Mouse (Mus musculus): ENCODE results near the gene Ccrl2. TPM values are rescaled to one million over a fixed set of nuclear protein-coding genes. Genes with fewer than 3 reads are reported as not detected.

Ccrl2 gene
- total and polyA plus RNA-seq, 3 experiments: 0.78 to 44.7 (median 20.9) TPM

GRCm38 (mm10) chr9:111057544-111058370 lies 438 bp upstream of the Ccrl2 start:
- no peaks in the 10 kb centered on the region for H3K9me3 ChIP-seq (replicated peaks)
- ATAC-seq (ENCODE audit: extremely low read depth, insufficient number of reproducible peaks, low FRiP score, poor library complexity, severe bottlenecking) (no peak), DNase-seq (ENCODE audit: low spot score) (no peak)
- TF ChIP-seq GATA2 (IDR thresholded peaks at IDR 0.05; ENCODE audit: borderline replicate concordance, low read depth, low read length) (no peak), TAL1 (conservative IDR thresholded peaks at IDR 0.05; ENCODE audit: low read depth, low read length) (no peak), GATA1 (IDR thresholded peaks at IDR 0.05; ENCODE audit: borderline replicate concordance, low read length) (no peak), CTCF (IDR thresholded peaks at IDR 0.05; ENCODE audit: low read depth, low read length) (no peak), POLR2AphosphoS5 (IDR thresholded peaks at IDR 0.05; ENCODE audit: insufficient replicate concordance, low read depth, low read length) (no peak)
- no peaks in the 10 kb centered on the region for H3K27me3 ChIP-seq (ENCODE audit: insufficient read depth, low read length)
- peaks cover 76% of the 10 kb centered on the region for H3K4me1 ChIP-seq (ENCODE audit: insufficient read depth, low read depth, low read length)
- H3K4me3 ChIP-seq (ENCODE audit: low read depth, low read length): peak overlapping the region; percentile 71
- peaks cover 12% of the 10 kb centered on the region for H3K36me3 ChIP-seq (replicated peaks)

- Histone ChIP-seq H3K4me3 (ENCODE audit: low read depth, low read length) (peak overlapping the region; percentile 71), H3K4me1 (ENCODE audit: insufficient read depth, low read depth, low read length) (peaks cover 72% of the 10 kb centered on the region), H3K36me3 (replicated peaks) (peaks cover 18% of the 10 kb centered on the region), H3K9me3 (replicated peaks) (no peaks in the 10 kb centered on the region), H3K27me3 (ENCODE audit: insufficient read depth, low read length) (no peaks in the 10 kb centered on the region)
- TF ChIP-seq GATA1 (IDR thresholded peaks at IDR 0.05; ENCODE audit: borderline replicate concordance, low read length) (no peak), POLR2AphosphoS5 (IDR thresholded peaks at IDR 0.05; ENCODE audit: insufficient replicate concordance, low read depth, low read length) (no peak), CTCF (IDR thresholded peaks at IDR 0.05; ENCODE audit: low read depth, low read length) (no peak), GATA2 (IDR thresholded peaks at IDR 0.05; ENCODE audit: borderline replicate concordance, low read depth, low read length) (no peak), TAL1 (conservative IDR thresholded peaks at IDR 0.05; ENCODE audit: low read depth, low read length) (no peak)
- DNase-seq (ENCODE audit: low spot score): no peak
- ATAC-seq (ENCODE audit: extremely low read depth, insufficient number of reproducible peaks, low FRiP score, poor library complexity, severe bottlenecking): no peak
Measured at GRCm38 (mm10) chr9:111056519-111056797, 861 bp downstream of the Ccrl2 start.

GRCm38 (mm10) chr9:111055800-111056518 lies 1.4 kb downstream of the Ccrl2 start:
- ATAC-seq (ENCODE audit: extremely low read depth, insufficient number of reproducible peaks, low FRiP score, poor library complexity, severe bottlenecking) (no peak), DNase-seq (ENCODE audit: low spot score) (peak; percentile 9)
- peak overlapping the region; percentile 71 for H3K4me3 ChIP-seq (ENCODE audit: low read depth, low read length)
- H3K36me3 ChIP-seq (replicated peaks): peaks cover 18% of the 10 kb centered on the region
- no peaks in the 10 kb centered on the region for H3K9me3 ChIP-seq (replicated peaks)
- peaks cover 70% of the 10 kb centered on the region for H3K4me1 ChIP-seq (ENCODE audit: insufficient read depth, low read depth, low read length)
- TF ChIP-seq GATA1 (IDR thresholded peaks at IDR 0.05; ENCODE audit: borderline replicate concordance, low read length) (no peak), CTCF (IDR thresholded peaks at IDR 0.05; ENCODE audit: low read depth, low read length) (no peak), GATA2 (IDR thresholded peaks at IDR 0.05; ENCODE audit: borderline replicate concordance, low read depth, low read length) (no peak), TAL1 (conservative IDR thresholded peaks at IDR 0.05; ENCODE audit: low read depth, low read length) (no peak), POLR2AphosphoS5 (IDR thresholded peaks at IDR 0.05; ENCODE audit: insufficient replicate concordance, low read depth, low read length) (no peak)
- no peaks in the 10 kb centered on the region for H3K27me3 ChIP-seq (ENCODE audit: insufficient read depth, low read length)

- ATAC-seq (ENCODE audit: extremely low read depth, insufficient number of reproducible peaks, low FRiP score, poor library complexity, severe bottlenecking): no peak
Measured at GRCm38 (mm10) chr9:111054923-111055322, 2.4 kb downstream of the Ccrl2 start.

GRCm38 (mm10) chr9:111048452-111048851 lies 8.9 kb downstream of the Ccrl2 start:
- DNase-seq (ENCODE audit: low spot score) (no peak), ATAC-seq (ENCODE audit: extremely low read depth, insufficient number of reproducible peaks, low FRiP score, poor library complexity, severe bottlenecking) (no peak)
- Histone ChIP-seq H3K4me3 (ENCODE audit: low read depth, low read length) (no peak overlapping the region), H3K36me3 (replicated peaks) (peaks cover 9% of the 10 kb centered on the region), H3K4me1 (ENCODE audit: insufficient read depth, low read depth, low read length) (peaks cover 21% of the 10 kb centered on the region), H3K27me3 (ENCODE audit: insufficient read depth, low read length) (peaks cover 7% of the 10 kb centered on the region), H3K9me3 (replicated peaks) (no peaks in the 10 kb centered on the region)
- no peak for TF ChIP-seq GATA1 (IDR thresholded peaks at IDR 0.05; ENCODE audit: borderline replicate concordance, low read length)
- TF ChIP-seq GATA2 (IDR thresholded peaks at IDR 0.05; ENCODE audit: borderline replicate concordance, low read depth, low read length): no peak
- no peak for TF ChIP-seq TAL1 (conservative IDR thresholded peaks at IDR 0.05; ENCODE audit: low read depth, low read length)
- TF ChIP-seq CTCF (IDR thresholded peaks at IDR 0.05; ENCODE audit: low read depth, low read length): no peak
- TF ChIP-seq POLR2AphosphoS5 (IDR thresholded peaks at IDR 0.05; ENCODE audit: insufficient replicate concordance, low read depth, low read length): no peak

More at GRCm38 (mm10) chr9:111054923-111055322, 2.4 kb downstream of the Ccrl2 start:
- Histone ChIP-seq H3K4me3 (ENCODE audit: low read depth, low read length) (peak overlapping the region; percentile 71; the same call in 1 of the 2 replicates), H3K36me3 (replicated peaks) (peaks cover 18% of the 10 kb centered on the region), H3K9me3 (replicated peaks) (no peaks in the 10 kb centered on the region), H3K27me3 (ENCODE audit: insufficient read depth, low read length) (no peaks in the 10 kb centered on the region), H3K4me1 (ENCODE audit: insufficient read depth, low read depth, low read length) (peaks cover 65% of the 10 kb centered on the region)
- DNase-seq (ENCODE audit: low spot score): peak; percentile 13
- TF ChIP-seq GATA1 (IDR thresholded peaks at IDR 0.05; ENCODE audit: borderline replicate concordance, low read length): no peak
- no peak for TF ChIP-seq CTCF (IDR thresholded peaks at IDR 0.05; ENCODE audit: low read depth, low read length)
- no peak for TF ChIP-seq POLR2AphosphoS5 (IDR thresholded peaks at IDR 0.05; ENCODE audit: insufficient replicate concordance, low read depth, low read length)
- TF ChIP-seq GATA2 (IDR thresholded peaks at IDR 0.05; ENCODE audit: borderline replicate concordance, low read depth, low read length): no peak
- no peak for TF ChIP-seq TAL1 (conservative IDR thresholded peaks at IDR 0.05; ENCODE audit: low read depth, low read length)

- Histone ChIP-seq H3K36me3 (replicated peaks) (peaks cover 4% of the 10 kb centered on the region), H3K4me3 (ENCODE audit: low read depth, low read length) (no peak overlapping the region), H3K4me1 (ENCODE audit: insufficient read depth, low read depth, low read length) (peaks cover 18% of the 10 kb centered on the region), H3K27me3 (ENCODE audit: insufficient read depth, low read length) (peaks cover 7% of the 10 kb centered on the region), H3K9me3 (replicated peaks) (no peaks in the 10 kb centered on the region)
- DNase-seq (ENCODE audit: low spot score): no peak
- no peak for ATAC-seq (ENCODE audit: extremely low read depth, insufficient number of reproducible peaks, low FRiP score, poor library complexity, severe bottlenecking)
- TF ChIP-seq GATA1 (IDR thresholded peaks at IDR 0.05; ENCODE audit: borderline replicate concordance, low read length) (no peak), POLR2AphosphoS5 (IDR thresholded peaks at IDR 0.05; ENCODE audit: insufficient replicate concordance, low read depth, low read length) (no peak), CTCF (IDR thresholded peaks at IDR 0.05; ENCODE audit: low read depth, low read length) (no peak), GATA2 (IDR thresholded peaks at IDR 0.05; ENCODE audit: borderline replicate concordance, low read depth, low read length) (no peak), TAL1 (conservative IDR thresholded peaks at IDR 0.05; ENCODE audit: low read depth, low read length) (no peak)
Measured at GRCm38 (mm10) chr9:111047266-111047665, 10.1 kb downstream of the Ccrl2 start.

Measured in G1E (cell line).